8 mouse cellular contexts compared by ENCODE assay signal in the genomic region with DNA sequence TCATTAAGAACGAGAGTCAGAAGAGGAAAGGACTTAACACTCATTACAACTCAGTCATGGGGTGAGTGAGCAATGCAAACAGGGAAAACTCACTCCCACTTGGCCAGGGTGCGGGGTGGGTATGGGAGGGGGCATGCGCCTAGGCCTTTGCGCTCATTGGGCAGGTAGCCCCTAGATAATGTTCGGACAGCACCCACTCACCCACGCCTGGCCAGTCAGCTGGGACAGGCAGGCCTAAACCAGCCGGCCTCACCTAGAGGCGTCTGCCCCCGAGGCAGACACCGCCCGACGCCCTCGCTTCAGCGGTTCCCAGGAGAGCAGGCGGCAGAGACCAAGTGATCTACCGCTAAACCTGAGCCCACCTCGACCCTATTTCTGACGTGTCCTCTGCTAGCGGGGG. TPM values are rescaled to one million over a fixed set of nuclear protein-coding genes. Genes with fewer than 3 reads are reported as not detected.
DNase-seq lines count a peak whose midpoint lies in the region; ATAC-seq and TF ChIP-seq lines count a peak whose summit lies in the region.

No protein-coding gene starts in this region.

- no peaks in the 10 kb centered on the region for H3K79me2 ChIP-seq in heart, adult 2 months (replicated peaks; ENCODE audit: control insufficient read depth, insufficient read depth, low read length)

- TF ChIP-seq EP300 in heart, adult 2 months (IDR thresholded peaks at IDR 0.05; ENCODE audit: insufficient read depth, low read depth, low read length), result no peak

- peaks cover 23% of the 10 kb centered on the region for H3K36me3 ChIP-seq in heart, embryonic 13.5 days
- no peaks in the 10 kb centered on the region for H3K36me3 ChIP-seq in heart, adult 2 months (ENCODE audit: control insufficient read depth, insufficient read depth, low read length)
- peaks cover 30% of the 10 kb centered on the region for H3K36me3 ChIP-seq in intestine, postnatal 0 days (ENCODE audit: control insufficient read depth, insufficient read depth)
- no peaks in the 10 kb centered on the region for H3K36me3 ChIP-seq in midbrain, embryonic 11.5 days (ENCODE audit: control insufficient read depth, insufficient read depth, low read length)

- intact Hi-C loops in heart, adult 2 months (cut with DNase I), result no loop called here

- H3K4me2 ChIP-seq in heart, embryonic 13.5 days, result peak overlapping the region; percentile 97
- peak overlapping the region; percentile 82 for H3K4me2 ChIP-seq in intestine, postnatal 0 days (replicated peaks; ENCODE audit: low read depth)
- peak overlapping the region; percentile 69; the same call in 1 of the 2 replicates for H3K4me2 ChIP-seq in midbrain, embryonic 11.5 days

- WGBS in heart, embryonic 13.5 days, result 5% methylated on average over 19 of the region's 19 CpGs
- 30% methylated on average over 19 of the region's 19 CpGs for WGBS in heart, adult 2 months
- WGBS in intestine, postnatal 0 days, result 4% methylated on average over 19 of the region's 19 CpGs
- WGBS in midbrain, embryonic 11.5 days, result 6% methylated on average over 19 of the region's 19 CpGs

- H3K27me3 ChIP-seq in heart, embryonic 13.5 days (replicated peaks), result peaks cover 53% of the 10 kb centered on the region
- H3K27me3 ChIP-seq in heart, adult 2 months (ENCODE audit: control insufficient read depth, insufficient read depth, low read length), result peaks cover 9% of the 10 kb centered on the region
- H3K27me3 ChIP-seq in intestine, postnatal 0 days (replicated peaks; ENCODE audit: control insufficient read depth, insufficient read depth, low read length), result 0 out of 2 replicates have a peak, but pooled peaks cover 3% of the 10 kb centered on the region
- H3K27me3 ChIP-seq in midbrain, embryonic 11.5 days (ENCODE audit: control insufficient read depth, insufficient read depth, low read length), result peaks cover 51% of the 10 kb centered on the region

- H3K9ac ChIP-seq in heart, embryonic 13.5 days, result peak overlapping the region; percentile 79; the same call in 1 of the 2 replicates
- no peak overlapping the region for H3K9ac ChIP-seq in heart, adult 2 months (ENCODE audit: low read depth, low read length)
- H3K9ac ChIP-seq in intestine, postnatal 0 days (ENCODE audit: low read depth, low read length), result peak overlapping the region; percentile 58
- H3K9ac ChIP-seq in midbrain, embryonic 11.5 days (ENCODE audit: low read length), result no peak overlapping the region

- no peaks in the 10 kb centered on the region for H3K9me3 ChIP-seq in heart, embryonic 13.5 days
- no peaks in the 10 kb centered on the region for H3K9me3 ChIP-seq in intestine, postnatal 0 days (ENCODE audit: control insufficient read depth)
- no peaks in the 10 kb centered on the region for H3K9me3 ChIP-seq in midbrain, embryonic 11.5 days (ENCODE audit: control insufficient read depth, low read length)

- no peak for TF ChIP-seq CTCF in heart, adult 2 months (IDR thresholded peaks at IDR 0.05)
- no peak for TF ChIP-seq CTCF in bone marrow macrophage, adult 2 months (IDR thresholded peaks at IDR 0.05; ENCODE audit: low read depth, low read length)
- TF ChIP-seq CTCF in intestine, postnatal 0 days (IDR thresholded peaks at IDR 0.05; ENCODE audit: low read depth), result no peak

- H3K4me3 ChIP-seq in heart, embryonic 13.5 days, result peak overlapping the region; percentile 63
- no peak overlapping the region for H3K4me3 ChIP-seq in heart, adult 2 months
- peak overlapping the region; percentile 66 for H3K4me3 ChIP-seq in bone marrow macrophage, adult 2 months (ENCODE audit: insufficient read depth, low read length)
- H3K4me3 ChIP-seq in intestine, postnatal 0 days (ENCODE audit: low read depth, low read length), result peak overlapping the region; percentile 54
- H3K4me3 ChIP-seq in midbrain, embryonic 11.5 days (ENCODE audit: low read depth, low read length), result 0 out of 2 replicates have a peak overlapping the region, but pooled peaks have one; percentile 36

- DNase-seq in heart, adult 2 months, result no peak
- peak; percentile 90 for DNase-seq in midbrain, embryonic 11.5 days (ENCODE audit: low spot score, missing footprints)
- no peak for DNase-seq in layer of hippocampus, adult 18-20 months (ENCODE audit: low spot score in 2 of 2)
- no peak for DNase-seq in right cerebral cortex, postnatal 10 days (ENCODE audit: low spot score in 2 of 2)

- H3K27ac ChIP-seq in heart, embryonic 13.5 days (replicated peaks), result no peak overlapping the region
- H3K27ac ChIP-seq in heart, adult 2 months, result no peak overlapping the region
- no peak overlapping the region for H3K27ac ChIP-seq in bone marrow macrophage, adult 2 months (ENCODE audit: insufficient read depth, low read depth, low read length)
- peak overlapping the region; percentile 87 for H3K27ac ChIP-seq in intestine, postnatal 0 days (ENCODE audit: low read depth, low read length)
- no peak overlapping the region for H3K27ac ChIP-seq in midbrain, embryonic 11.5 days (ENCODE audit: low read depth, low read length)

- no peak for TF ChIP-seq POLR2A in heart, adult 2 months (IDR thresholded peaks at IDR 0.05; ENCODE audit: insufficient read depth, low read depth, low read length)
- no peak for TF ChIP-seq POLR2A in bone marrow macrophage, adult 2 months (IDR thresholded peaks at IDR 0.05; ENCODE audit: borderline replicate concordance, low read depth, low read length)

- H3K4me1 ChIP-seq in heart, embryonic 13.5 days, result peaks cover 35% of the 10 kb centered on the region
- H3K4me1 ChIP-seq in heart, adult 2 months (ENCODE audit: control insufficient read depth, insufficient read depth, low read length), result no peaks in the 10 kb centered on the region; the same call in 1 of the 2 replicates
- peaks cover 6% of the 10 kb centered on the region for H3K4me1 ChIP-seq in bone marrow macrophage, adult 2 months (ENCODE audit: control insufficient read depth, insufficient read depth, low read length)
- H3K4me1 ChIP-seq in intestine, postnatal 0 days (replicated peaks; ENCODE audit: control insufficient read depth, insufficient read depth, low read length), result 0 out of 2 replicates have a peak, but pooled peaks cover 3% of the 10 kb centered on the region
- peaks cover 17% of the 10 kb centered on the region for H3K4me1 ChIP-seq in midbrain, embryonic 11.5 days (ENCODE audit: control insufficient read depth, insufficient read depth, low read length)

- ATAC-seq in heart, embryonic 13.5 days (ENCODE audit: extremely low read depth, insufficient number of reproducible peaks, low FRiP score, low TSS enrichment), result no peak
- ATAC-seq in intestine, postnatal 0 days, result no peak
- ATAC-seq in midbrain, embryonic 11.5 days (ENCODE audit: low FRiP score), result no peak
- ATAC-seq in megakaryocyte progenitor cell, adult 5-6 weeks (replicated peaks; ENCODE audit: poor library complexity), result no peak

RNA-seq across cellular contexts. Expression of a gene that starts 1.1 kb away (rescaled TPM):
- polyA plus RNA-seq in heart, embryonic 13.5 days (2015; fragmentation: Nextera tagmentation; extraction: Ambion mirVana), result 1.7 and 2.4 TPM in 2 replicates
- under 1 TPM; 0.31 to 0.52 TPM for total RNA-seq in heart, adult 2 months (2021)
- 0.29 and 1.1 TPM in 2 replicates for polyA plus RNA-seq in heart, adult 2 months (2012; rRNA removed)
- not detected in 2 replicates for polyA plus RNA-seq in bone marrow macrophage, adult 2 months (2012; ENCODE audit: insufficient read depth, insufficient read length, missing spikeins)
- 9.2 and 11.0 TPM in 2 replicates for polyA plus RNA-seq in intestine, postnatal 0 days (2015; fragmentation: Nextera tagmentation; extraction: Ambion mirVana)
- 0.88 and 0.89 TPM in 2 replicates for polyA plus RNA-seq in midbrain, embryonic 11.5 days (2014; fragmentation: Nextera tagmentation; extraction: Ambion mirVana)
- under 1 TPM in 1 of 2 experiments, not detected in 1; 0.12 TPM for total RNA-seq in layer of hippocampus, adult 18-20 months (2021)
- total RNA-seq in megakaryocyte progenitor cell, adult 5-6 weeks (2015), result not detected in 2 replicates
- not detected in 2 replicates for total RNA-seq in megakaryocyte progenitor cell, adult 5-6 weeks (2017)

RNA-seq across cellular contexts. Expression of a gene that starts 14.5 kb away (rescaled TPM):
- 8.4 and 9.5 TPM in 2 replicates for polyA plus RNA-seq in heart, embryonic 13.5 days (2015; fragmentation: Nextera tagmentation; extraction: Ambion mirVana)
- total RNA-seq in heart, adult 2 months (2021), result 1 to 10 TPM; 6.5 to 8.6 TPM
- polyA plus RNA-seq in heart, adult 2 months (2012; rRNA removed), result 8.0 and 8.4 TPM in 2 replicates
- polyA plus RNA-seq in bone marrow macrophage, adult 2 months (2012; ENCODE audit: insufficient read depth, insufficient read length, missing spikeins), result 144 and 153 TPM in 2 replicates
- 7.4 and 7.9 TPM in 2 replicates for polyA plus RNA-seq in intestine, postnatal 0 days (2015; fragmentation: Nextera tagmentation; extraction: Ambion mirVana)
- polyA plus RNA-seq in midbrain, embryonic 11.5 days (2014; fragmentation: Nextera tagmentation; extraction: Ambion mirVana), result 6.4 and 6.9 TPM in 2 replicates
- 10 to 100 TPM; 22.8 to 25.6 TPM for total RNA-seq in layer of hippocampus, adult 18-20 months (2021)
- total RNA-seq in megakaryocyte progenitor cell, adult 5-6 weeks (2015), result 18.6 and 20.1 TPM in 2 replicates
- 16.0 and 18.8 TPM in 2 replicates for total RNA-seq in megakaryocyte progenitor cell, adult 5-6 weeks (2017)

RNA-seq across cellular contexts. Expression of a gene that starts 33.0 kb away (rescaled TPM):
- polyA plus RNA-seq in heart, embryonic 13.5 days (2015; fragmentation: Nextera tagmentation; extraction: Ambion mirVana), result 31.9 and 37.6 TPM in 2 replicates
- 10 to 100 TPM; 10.2 to 10.8 TPM for total RNA-seq in heart, adult 2 months (2021)
- 14.7 and 17.4 TPM in 2 replicates for polyA plus RNA-seq in heart, adult 2 months (2012; rRNA removed)
- 8.3 and 9.4 TPM in 2 replicates for polyA plus RNA-seq in bone marrow macrophage, adult 2 months (2012; ENCODE audit: insufficient read depth, insufficient read length, missing spikeins)
- polyA plus RNA-seq in intestine, postnatal 0 days (2015; fragmentation: Nextera tagmentation; extraction: Ambion mirVana), result 18.0 and 18.4 TPM in 2 replicates
- 88.3 and 89.4 TPM in 2 replicates for polyA plus RNA-seq in midbrain, embryonic 11.5 days (2014; fragmentation: Nextera tagmentation; extraction: Ambion mirVana)
- 10 to 100 TPM; 18.6 to 20.8 TPM for total RNA-seq in layer of hippocampus, adult 18-20 months (2021)
- total RNA-seq in megakaryocyte progenitor cell, adult 5-6 weeks (2015), result 25.3 and 32.8 TPM in 2 replicates
- 20.8 and 27.6 TPM in 2 replicates for total RNA-seq in megakaryocyte progenitor cell, adult 5-6 weeks (2017)

Comparison
In these comparisons a context has a peak if more than half of its experiments do, and no peak if none do; other contexts are left out.
1. H3K9ac ChIP-seq: peak in heart, embryonic 13.5 days (single experiment) and intestine, postnatal 0 days (single experiment); none in heart, adult 2 months (single experiment) and midbrain, embryonic 11.5 days (single experiment).
2. RNA of a gene that starts 14.5 kb away (polyA plus RNA-seq): 144 to 153 TPM in bone marrow macrophage, adult 2 months; 8.4 to 9.5 TPM in heart, embryonic 13.5 days, 8.0 to 8.4 TPM in heart, adult 2 months, 7.4 to 7.9 TPM in intestine, postnatal 0 days and 6.4 to 6.9 TPM in midbrain, embryonic 11.5 days; every median in the first group is over 10 times any median in the second.
3. Peak in every context shown above with its lines, with median percentiles within 50 percentile points of each other: H3K4me2 ChIP-seq.